Mouse (Mus musculus): ENCODE measurements around the gene Gm5868.
A peak's percentile ranks its signal among the peaks of the same experiment; 100 is the strongest.
"Not testable (repeated sequence)": the region's sequence is repeated elsewhere in the genome, so short reads cannot be mapped to it uniquely, and the experiment has no call there.

Gm5868 gene

DNA sequence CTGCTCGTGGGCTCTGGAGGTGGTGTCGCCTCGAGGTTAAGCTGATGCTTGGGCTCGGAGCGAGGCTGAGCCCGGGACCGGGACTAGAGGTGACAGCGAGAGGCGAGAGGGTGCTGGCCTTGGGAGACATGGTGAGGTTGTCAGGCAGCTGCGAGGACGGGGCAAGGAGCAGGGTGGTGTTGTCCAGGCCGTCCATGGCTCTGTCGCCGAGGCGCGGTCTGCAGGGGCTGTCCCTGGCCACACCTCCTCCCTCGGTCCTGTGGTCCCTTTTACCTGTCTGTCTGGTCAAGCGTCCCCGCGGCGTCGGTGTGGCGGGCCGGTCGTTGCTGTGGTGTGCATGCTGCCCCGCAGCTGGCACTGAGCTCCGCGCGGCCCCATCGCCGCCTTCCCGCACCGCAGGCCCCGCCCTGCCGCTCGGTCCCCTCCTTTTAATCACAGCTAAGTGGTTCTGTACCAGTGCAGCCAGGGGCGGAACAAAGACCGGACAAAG is at the start of gene Gm5868:
Gene Gm5868 (minus strand): TSS at position 360 of the 490 bp plus-strand sequence.
- DNase-seq (ENCODE audit: low read depth in 1 of 2, low spot score in 2 of 2), result no peak

DNA sequence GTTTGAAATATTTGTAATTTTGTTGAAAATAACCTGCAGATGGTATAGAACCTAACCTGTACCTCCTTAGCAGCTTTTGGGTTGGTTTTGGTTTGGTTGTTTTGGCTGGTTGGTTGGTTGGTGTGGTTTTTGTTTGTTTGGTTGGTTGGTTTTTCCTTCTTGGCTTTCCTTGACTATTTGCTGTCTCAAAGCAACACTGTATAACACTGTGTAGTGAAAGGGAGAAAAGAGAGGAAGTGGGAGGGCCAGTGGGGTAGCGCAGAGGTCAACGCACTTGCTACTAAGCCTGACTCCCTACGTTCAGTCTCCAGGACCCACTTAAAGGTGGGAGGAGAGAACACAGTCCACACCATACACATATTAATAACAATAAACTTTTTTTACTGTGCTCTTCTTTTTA is 49.2 kb upstream of the Gm5868 start:
- DNase-seq (ENCODE audit: low read depth in 1 of 2, low spot score in 2 of 2), result no peak

DNA sequence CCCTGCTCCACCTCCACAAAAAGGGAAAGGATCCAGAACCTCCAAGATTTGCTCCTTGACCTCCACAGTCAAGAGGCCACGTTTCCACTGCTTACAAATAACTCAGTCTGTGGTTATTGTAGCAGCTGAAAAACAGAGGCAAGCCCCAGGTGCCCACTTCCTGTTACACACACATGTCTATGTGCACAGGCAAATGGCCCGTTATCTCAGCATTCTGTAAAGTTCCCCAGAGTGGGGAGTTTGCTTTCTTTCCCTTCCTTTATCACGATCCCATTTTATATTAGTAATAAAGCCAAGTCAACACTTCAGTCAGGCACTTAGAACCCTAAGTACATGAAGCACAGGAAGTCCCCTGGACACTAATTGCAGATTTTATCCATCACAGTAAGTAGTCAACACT is 48.8 kb upstream of the Gm5868 start:
- no peak for DNase-seq (ENCODE audit: low read depth in 1 of 2, low spot score in 2 of 2)

DNA sequence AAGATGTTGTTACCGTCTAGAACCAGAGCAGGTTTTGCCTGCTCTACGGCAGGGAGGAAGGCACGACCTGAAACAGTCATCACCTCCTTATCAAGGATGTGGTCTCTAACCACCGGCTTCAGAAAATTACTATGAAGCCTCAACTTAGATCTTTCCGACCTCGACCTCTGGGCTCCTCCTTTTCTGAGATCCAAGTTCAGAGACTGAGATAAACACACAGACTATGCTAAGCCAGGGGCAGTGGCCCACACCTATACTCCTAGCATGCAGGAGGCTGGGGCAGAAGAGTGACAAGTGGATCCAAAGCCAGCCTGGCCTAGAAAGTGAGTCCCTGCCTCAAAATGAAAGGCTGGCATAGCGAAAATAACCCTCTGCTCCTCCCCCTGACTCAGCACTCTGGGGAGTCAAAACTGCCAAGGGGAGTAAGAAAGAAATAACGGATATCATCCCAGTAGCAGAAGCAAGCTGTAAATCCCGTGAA is 47.5 kb upstream of the Gm5868 start:
- DNase-seq (ENCODE audit: low read depth in 1 of 2, low spot score in 2 of 2), result no peak

DNA sequence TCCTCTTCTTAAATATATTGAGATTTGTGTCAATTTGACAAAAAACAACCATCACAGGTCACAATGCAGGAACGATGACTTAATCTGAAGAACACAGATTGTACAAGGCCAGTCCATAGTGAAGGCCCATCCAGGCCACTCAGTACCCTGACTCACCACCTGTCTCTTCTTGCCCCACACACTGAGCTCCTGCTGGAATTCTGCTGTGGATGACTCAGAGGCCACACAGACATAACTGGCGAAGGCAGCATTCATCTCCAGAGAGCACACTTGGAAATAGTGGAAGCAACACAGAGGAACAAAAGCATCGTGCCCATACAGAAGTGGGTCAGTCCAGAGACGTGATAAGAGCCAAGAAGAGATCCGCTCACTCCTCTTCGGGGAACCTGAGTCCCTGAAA is 42.7 kb upstream of the Gm5868 start:
- DNase-seq (ENCODE audit: low read depth in 1 of 2, low spot score in 2 of 2), result no peak

DNA sequence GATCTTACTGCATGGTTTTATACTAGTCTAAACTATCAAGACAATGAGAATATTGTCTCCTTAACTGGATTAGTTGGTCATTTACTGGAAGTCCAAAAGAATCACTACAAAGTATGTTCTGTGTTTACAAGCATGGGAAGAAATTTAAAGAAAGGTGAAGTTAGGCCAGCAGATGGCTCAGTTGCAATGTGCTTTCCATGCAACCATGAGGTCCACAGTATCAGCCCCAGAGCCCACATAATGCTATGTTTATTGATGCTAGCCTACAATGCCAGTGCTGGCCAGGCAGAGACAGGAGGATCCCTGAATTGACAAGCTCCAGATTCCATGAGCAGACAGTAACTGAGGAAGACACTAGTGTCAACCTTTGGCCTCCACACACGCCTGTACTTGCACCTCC is 33.7 kb upstream of the Gm5868 start:
- no peak for DNase-seq (ENCODE audit: low read depth in 1 of 2, low spot score in 2 of 2)

DNA sequence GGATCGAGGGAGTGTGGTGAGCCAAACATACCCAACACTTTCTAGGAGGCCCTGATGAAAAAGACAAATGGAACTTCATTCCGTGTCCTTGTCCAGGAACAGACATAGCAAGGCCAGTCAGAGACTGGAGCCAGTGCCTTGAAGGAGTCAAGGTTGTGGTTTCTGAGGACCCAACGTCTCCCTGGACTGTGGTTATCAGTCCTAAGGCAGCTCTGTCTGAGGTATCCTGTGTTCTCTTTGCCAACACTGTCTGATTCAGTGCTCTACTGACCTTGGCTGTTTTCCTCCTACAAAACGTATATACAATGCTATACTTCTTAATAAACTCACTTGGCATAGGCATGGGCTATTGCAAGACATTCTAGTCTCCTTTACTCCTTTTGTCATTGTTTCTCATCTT is 30.1 kb upstream of the Gm5868 start:
- DNase-seq (ENCODE audit: low read depth in 1 of 2, low spot score in 2 of 2), result no peak

DNA sequence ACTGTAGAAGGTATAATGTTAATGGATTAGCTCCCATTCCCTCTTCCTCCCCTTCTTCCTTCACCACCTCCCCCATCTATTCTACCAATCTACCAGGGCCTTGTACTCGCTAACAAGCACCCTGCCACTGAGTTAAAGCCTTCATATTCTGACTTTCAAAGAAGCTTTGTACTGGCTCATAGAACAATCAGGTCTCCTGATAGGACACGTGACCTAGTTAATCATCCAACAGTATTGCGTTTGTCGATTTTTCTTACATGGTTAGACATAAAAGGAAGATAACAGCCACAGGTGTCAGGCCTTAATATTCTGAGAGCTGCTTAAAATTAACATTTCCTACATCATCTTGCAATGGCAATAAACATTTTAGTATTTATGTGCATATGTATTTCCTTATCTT is 15.8 kb upstream of the Gm5868 start:
- no peak for DNase-seq (ENCODE audit: low read depth in 1 of 2, low spot score in 2 of 2)

DNA sequence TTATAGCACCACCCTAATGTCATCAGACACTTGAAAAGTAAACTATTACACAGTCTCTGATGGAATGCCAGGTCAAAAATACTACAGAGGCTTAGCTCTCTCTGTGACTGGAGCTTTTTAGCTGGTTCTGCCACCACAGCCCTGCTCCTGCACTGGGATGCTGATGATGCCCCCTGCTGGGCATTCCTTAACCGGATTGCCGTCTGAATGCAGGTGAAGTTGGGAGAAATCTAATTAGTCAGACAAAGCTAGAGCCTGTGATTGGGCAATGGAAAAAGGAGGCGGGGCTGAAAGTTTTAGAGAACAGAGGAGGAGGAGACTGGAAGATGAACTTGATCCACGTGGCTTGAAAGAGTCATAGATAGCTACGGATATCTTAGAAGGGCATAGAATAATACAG is 13.7 kb upstream of the Gm5868 start:
- no peak for DNase-seq (ENCODE audit: low read depth in 1 of 2, low spot score in 2 of 2)

DNA sequence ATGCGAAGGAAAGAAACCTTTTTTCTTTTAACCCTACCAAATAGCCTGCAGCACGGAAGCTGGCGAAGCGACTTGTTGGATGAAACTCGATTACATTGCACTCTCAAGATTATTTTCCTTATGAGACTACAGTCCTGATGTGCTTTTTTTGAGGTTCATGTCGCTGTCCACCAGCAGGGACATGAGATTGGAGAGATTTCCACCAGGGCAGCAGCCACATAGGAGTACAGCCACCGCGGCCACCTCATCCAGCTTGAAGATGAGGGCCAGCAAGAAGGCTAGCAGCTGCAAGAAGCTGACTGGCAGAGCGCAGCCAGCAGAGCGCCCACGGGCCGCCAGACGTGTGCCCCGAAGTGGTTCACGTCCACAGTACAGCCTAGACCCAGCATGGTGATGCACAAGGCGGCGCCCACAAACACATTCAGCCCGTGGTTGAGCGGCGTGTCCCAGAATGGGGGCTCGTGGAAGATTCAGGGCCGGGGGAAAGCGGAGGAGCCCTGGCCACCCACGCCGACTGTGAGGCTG is 622 bp downstream of the Gm5868 start:
- not testable (repeated sequence) for DNase-seq (ENCODE audit: low read depth in 1 of 2, low spot score in 2 of 2)

DNA sequence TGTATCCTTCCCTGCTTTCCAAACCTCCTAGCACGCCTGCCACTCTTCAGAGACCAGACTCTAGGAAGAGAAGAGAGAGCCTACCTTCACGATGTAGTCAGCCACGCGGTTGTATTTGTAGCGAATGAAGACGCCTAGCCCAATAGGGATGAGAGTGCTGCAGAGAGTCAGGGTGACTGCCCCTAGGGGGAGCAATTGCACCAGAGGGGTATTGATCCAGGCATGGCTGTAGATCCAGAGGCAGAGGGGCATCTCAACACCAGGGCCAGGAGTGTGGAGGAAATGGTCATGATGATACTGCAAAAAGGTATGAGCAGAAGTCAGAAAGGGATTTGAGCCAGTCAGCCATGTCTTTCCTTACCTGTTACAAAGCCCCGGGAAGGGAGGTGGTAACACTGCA is 1.2 kb downstream of the Gm5868 start:
- not testable (repeated sequence) for DNase-seq (ENCODE audit: low read depth in 1 of 2, low spot score in 2 of 2)

DNA sequence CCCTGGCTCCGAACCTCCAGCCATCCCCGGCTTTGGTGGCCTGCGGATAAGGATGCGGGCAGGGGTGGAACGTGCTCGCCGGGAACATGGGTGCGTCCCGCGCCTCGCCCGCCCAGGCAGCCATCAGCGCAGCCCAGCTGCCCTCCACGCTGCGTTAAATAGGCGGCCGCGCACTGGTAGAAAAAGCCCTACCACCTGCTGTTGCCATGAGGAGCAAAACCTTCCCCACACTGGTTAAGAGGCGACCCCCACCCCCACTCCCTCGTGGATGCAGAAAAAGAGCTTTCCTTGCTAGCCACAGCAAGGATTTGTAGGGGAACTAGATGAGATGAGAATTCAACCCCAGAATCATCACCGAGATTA is 6.4 kb downstream of the Gm5868 start, which contains the start of gene Zar1:
Gene Zar1 (minus strand): TSS at position 285 of the 363 bp plus-strand sequence.
- not testable (repeated sequence) for DNase-seq (ENCODE audit: low read depth in 1 of 2, low spot score in 2 of 2)

DNA sequence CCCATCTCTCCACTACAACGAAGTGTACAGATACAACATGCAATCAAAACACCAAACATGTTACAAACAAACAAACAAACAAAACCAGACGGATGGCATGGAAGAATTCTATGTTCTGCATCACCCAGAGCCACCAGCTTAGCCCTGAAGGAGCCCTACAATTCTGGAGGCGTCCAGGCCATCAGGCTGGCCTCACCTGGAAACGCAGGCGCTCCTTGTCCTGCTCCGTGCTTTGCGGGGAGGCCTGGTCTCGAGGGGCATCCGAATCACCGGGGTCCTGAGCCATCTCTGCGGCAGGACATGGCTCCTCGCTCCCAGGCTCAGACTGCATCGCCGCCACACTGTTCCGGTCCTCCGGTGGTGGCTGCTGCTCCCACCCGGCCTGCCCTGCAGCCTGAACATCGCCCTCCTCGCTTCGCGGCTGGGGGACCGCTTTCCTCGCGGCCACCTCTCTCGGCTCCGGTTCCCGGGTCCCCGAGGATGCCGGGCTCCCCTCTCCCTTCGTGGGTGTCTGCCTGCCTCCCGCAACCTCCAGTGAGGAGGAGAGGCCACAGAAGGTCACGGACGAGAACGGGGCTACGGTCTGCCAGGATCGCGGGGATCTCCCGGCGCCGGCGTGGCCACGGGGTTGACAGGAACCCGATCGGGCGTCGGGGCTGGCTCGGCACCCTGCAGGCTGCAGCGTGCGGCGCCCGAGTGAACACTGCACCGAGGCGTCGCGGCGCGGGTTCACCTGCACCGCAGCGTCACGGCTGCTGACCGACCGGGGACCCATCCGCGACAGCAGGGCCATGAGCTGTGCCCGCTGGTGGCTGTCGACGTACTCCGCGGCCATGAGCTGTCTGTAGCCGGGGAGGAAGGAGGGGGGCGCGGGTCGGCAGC is 7.0 kb downstream of the Gm5868 start:
- not testable (repeated sequence) for DNase-seq (ENCODE audit: low read depth in 1 of 2, low spot score in 2 of 2)

DNA sequence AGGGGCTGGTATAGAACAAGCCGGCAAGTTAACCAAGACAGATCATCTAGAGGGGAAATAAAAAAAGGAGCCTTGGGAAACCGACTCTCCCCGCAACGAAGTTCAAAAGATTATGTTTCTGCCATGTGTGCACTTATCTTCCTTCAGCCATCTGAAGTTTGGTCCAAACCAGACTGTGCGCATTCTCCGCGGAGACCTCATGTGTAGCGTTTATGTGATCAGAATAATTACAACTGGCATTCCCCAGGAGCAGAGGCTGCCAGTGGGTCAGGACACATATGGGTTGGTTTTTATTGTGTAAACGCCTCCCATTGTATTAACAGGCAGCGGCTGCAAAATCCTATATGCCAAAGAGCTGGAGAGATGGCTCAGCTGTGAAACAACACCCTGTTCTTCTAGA is 7.8 kb downstream of the Gm5868 start:
- DNase-seq (ENCODE audit: low read depth in 1 of 2, low spot score in 2 of 2), result not testable (repeated sequence)

DNA sequence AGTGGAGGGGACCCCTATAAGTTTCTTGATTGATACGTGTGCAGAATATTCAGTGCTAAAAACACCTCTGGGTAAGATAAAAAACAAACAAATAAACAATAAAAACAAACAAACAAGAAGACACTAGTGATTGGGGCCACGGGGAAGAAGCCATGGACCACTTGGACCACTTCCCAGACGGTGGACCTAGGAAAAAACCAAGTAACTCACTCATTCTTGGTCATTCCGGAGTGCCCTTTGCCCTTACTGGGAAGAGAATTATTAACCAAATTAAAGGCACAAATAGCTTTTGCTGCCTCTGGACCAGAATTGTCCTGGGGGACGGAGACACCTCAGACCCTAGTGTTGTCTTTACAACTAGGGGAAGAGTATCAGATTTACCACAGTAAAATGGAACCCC is 21.7 kb downstream of the Gm5868 start:
- no peak for DNase-seq (ENCODE audit: low read depth in 1 of 2, low spot score in 2 of 2)

DNA sequence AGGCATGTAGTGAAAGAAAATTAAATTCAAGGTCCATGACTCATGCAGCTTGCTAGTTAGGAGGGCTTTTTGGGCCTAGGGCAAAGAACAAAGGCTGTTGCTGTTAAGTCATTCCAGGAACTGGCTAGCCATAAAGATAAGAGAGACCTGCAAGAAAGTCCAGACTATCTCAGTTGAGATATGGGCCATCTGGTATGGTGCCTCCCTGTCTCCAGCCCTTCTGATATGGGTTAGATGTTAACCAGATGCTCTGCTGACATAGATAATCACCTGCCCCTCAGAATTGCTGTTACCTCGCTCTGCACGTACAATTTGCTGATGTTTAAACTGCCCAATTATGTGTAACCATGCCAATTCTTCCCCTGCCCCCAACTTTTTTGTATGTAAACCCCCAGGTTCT is 24.2 kb downstream of the Gm5868 start:
- DNase-seq (ENCODE audit: low read depth in 1 of 2, low spot score in 2 of 2), result not testable (repeated sequence)

DNA sequence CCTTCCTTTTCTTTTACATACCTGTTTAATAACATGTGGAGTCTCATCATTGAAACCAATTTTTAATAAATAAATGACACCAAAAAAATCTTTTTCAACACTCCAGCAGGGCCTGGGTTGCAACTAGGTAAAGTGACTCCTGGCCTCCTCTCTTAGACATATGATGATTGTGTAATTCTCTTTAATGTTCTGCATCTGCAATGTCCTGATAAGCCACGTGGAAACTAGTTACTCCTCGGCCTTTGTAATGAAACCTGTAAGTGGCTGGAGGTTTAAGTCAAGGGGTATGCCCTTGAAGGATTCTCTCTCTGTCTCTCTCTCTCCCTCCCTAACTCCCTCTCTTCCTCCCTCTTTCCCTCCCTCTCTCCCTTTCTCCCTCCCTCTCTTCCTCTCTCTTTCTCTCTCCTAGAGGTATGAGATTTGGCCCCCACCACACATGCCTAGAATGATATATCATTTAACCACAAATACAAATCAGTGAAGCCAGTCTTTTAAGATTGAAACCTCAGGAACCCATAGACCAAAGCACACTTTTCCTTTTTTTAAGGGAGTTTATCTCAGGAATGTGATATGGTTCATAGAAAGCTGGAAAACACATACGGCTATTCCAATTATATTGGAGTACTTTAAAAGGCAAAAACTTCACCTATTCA is 26.2 kb downstream of the Gm5868 start:
- DNase-seq (ENCODE audit: low read depth in 1 of 2, low spot score in 2 of 2), result no peak

DNA sequence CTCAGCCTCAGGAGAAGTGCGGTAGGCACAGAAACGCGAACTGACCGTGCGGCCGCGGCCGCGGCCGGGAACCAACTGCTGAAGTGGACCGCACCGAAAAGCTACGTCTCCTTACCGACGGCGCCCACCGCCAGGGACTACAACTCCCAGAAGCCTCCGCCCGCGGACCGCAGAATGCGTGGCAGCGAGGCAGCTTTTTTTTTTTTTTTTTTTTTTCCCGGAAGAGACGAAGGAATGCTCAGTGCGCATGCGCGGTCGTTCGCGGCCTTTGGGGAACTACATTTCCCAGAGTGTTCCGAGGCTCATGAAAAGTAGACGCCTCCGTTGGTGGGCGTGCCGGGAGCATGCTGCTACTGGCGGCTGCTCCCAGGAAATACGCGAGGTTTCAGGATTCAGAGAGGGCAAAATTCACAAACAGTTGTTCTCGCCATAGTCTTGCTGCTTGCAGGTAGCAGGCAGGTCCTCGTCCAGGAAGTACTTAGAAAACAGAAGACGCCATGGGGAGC is 27.8 kb downstream of the Gm5868 start, which contains the start of gene Nfxl1:
Gene Nfxl1 (minus strand): TSS at position 141 of the 506 bp plus-strand sequence.
- DNase-seq (ENCODE audit: low read depth in 1 of 2, low spot score in 2 of 2), result peak; percentile 70 to 84

DNA sequence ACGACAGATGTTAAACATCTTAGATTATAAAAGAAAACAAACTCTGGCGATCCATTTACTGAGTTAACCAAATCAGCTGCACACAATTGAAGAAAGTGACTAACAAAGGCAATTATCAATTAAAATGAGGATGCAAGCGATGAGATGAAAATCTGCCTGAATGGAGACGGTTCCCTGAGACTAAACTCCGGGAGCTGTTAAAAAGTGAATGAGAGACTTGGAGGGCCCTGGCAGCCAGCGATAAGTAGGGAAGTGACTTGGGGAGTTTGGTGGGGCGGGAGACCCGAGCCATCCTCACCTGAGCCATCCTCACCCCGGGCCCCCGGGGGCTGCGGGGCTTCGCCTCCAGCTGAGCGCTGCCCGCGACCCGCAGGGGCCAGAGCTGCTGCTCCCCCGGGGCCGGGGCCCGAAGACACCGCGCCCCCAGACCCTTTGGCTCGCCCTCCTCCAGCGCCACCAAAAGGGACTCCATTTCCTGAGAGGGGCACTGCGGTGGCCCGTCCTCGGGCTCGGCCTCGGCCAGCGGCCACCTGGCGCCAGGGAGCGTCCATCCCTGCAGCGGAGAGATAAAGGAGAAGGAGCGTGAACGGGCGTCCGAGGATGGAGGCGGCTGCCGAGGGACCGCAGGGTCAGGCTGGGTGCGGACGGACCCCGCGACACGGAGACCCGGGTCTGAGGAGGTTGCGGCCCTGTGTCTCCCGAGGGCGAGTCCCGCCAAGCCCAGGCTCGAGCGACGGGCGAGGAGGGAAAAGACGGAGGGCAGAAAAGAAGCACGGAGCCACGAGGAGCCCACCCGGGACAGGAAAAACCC is 28.4 kb downstream of the Gm5868 start:
- DNase-seq (ENCODE audit: low read depth in 1 of 2, low spot score in 2 of 2), result peak in 1 of 2 experiments; percentile 2

DNA sequence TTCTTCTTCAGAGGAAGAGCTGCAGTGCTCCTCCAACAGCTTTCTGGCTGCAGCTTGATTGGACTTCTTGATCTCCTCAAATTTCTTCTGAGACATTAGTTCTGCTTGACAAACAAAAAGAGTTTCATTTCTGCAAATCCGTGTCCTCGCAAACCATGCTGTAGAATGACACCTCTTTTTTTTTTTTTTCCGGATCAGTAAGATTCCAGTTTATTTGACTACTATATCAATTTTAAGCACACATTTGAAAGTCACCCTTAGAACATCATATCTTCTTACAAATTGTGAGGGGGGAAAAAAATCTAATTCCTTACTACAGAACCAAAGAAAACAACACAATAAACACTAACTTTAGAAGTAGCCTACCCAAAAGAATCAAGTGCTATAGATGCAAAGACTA is 31.1 kb downstream of the Gm5868 start:
- no peak for DNase-seq (ENCODE audit: low read depth in 1 of 2, low spot score in 2 of 2)

DNA sequence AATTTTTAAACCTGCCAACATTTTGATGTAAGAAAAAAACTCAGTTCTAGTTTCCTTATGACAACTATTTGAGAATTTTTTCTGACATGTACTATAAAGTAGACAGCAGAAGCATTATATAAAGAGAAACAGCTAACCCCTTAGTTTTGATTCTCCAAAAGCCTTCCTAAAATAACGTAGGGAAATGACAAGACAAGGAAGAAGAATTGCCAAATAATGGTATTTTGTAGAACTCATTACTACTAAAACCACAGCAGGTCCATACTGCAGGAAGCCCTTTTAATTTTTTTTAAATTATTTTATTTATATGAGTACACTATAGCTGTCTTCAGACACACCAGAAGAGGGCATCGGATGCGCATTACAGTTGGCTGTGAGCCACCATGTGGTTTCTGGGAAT is 36.1 kb downstream of the Gm5868 start:
- DNase-seq (ENCODE audit: low read depth in 1 of 2, low spot score in 2 of 2), result no peak
